Mouse (Mus musculus) brown adipose tissue, adult 24 weeks (tissue): ENCODE data around the gene Acad11. TPM values are rescaled to one million over a fixed set of nuclear protein-coding genes. Genes with fewer than 3 reads are reported as not detected.

Experiments used
- H3K27ac ChIP-seq: fragments of 200-500 bp; replicated peaks from 2 replicates; pipeline ENCODE4 v1.5.1; 2012; ENCODE audit warnings: low read depth, mild to moderate bottlenecking, low read length
- H3K4me1 ChIP-seq: fragments of 200-500 bp; 2 replicates; pipeline ENCODE4 v1.6.1; 2012; ENCODE audit warnings: low read length, mixed read lengths; ENCODE audit not compliant: control insufficient read depth, insufficient read depth, insufficient read length
- H3K4me3 ChIP-seq: fragments of 200-500 bp; 2 replicates; pipeline ENCODE4 v1.5.1; 2012; ENCODE audit warnings: low read depth, mild to moderate bottlenecking, low read length, moderate library complexity; ENCODE audit not compliant: insufficient read depth
- polyA plus RNA-seq: library from polyadenylated mRNA; stranded (reverse); fragments of >200 nt; gene quantifications from 2 replicates; pipeline ENCODE4 v1.2.4, GENCODE M21; 2012; ENCODE audit not compliant: missing spikeins, insufficient read depth, insufficient read length

Acad11 gene
- polyA plus RNA-seq, 1 experiment = 150 TPM

DNA sequence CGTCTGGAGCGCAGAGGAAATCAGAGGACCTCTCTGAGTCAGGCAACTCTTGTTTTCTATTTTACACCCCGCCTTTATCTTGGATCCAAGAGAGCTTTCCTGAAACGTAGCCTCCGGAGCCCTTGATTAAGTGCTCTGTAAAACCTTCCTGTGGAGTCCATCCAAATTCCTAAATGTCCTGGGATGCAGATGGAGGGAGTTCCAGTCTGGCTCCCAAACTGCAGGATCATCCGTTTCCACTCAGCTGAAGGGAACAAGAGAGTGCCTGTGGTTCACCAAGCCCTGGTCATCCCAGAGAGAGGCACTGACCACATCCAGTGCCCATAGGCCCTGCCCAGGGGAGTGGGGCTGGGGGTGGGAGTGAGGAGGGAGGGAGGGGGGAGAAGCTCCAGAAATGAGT lies 39.1 kb downstream of the Acad11 start:
- Histone ChIP-seq H3K4me3 (no peak overlapping the region), H3K4me1 (no peaks in the 10 kb centered on the region), H3K27ac (no peak overlapping the region)

DNA sequence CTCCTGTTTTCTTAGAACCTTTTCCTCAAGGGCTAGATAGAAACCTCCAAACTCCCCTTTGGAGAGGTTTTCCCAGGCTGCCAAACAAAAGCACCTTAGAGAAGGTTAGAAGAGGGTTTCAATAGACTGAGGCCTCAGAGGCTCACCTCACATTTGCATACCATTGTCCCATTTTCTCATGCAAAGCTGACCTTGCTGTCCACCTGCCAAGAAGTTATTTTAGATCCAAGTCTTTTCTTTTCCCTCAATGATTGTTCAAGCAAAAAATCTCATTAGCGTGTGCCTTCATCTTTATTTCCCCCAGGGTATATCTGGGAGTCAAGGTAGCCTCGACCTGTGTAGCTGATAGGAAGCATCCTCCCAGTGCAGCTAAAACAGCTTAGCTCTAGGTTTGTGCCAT lies 39.7 kb downstream of the Acad11 start:
- no peaks in the 10 kb centered on the region for H3K4me1 ChIP-seq
- H3K4me3 ChIP-seq = no peak overlapping the region
- H3K27ac ChIP-seq = no peak overlapping the region

DNA sequence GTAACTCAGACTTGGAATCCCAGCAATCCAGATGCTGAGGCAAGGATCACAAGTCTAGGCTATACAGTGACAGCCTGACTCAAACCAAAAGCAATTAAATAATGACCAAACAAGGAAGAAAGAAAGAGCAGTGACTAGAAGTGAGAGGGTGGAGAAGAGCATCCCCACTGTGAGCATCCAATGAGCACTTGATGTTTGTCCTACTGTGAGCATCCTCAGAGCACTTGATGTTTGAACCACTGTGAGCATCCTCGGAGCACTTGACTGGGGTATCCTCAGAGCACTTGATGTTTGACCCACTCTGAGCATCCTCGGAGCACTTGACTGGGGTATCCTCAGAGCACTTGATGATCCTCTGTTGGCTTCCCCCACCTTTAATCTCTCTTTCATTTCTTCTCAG lies 41.8 kb downstream of the Acad11 start:
- Histone ChIP-seq H3K27ac (no peak overlapping the region), H3K4me3 (no peak overlapping the region), H3K4me1 (no peaks in the 10 kb centered on the region)

DNA sequence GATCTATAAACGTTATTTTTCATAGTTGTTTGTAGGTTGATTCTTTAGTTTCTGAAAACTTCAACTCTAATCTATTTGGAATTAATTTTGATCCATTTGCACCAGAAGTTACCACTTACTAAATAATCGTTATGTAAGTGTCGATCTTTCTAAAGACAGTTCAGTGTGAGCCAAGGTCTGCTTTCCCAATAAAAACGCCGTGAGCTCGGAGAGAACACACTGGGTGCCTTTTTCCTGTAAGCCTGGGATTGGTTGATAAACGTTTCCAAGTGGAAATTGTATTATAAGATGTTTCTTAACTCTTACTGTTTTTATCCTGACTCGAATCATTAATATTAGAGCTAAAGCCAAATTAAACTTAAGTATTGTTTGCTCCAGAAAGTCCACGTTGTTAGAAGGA lies 43.8 kb downstream of the Acad11 start:
- no peak overlapping the region for H3K27ac ChIP-seq
- no peaks in the 10 kb centered on the region for H3K4me1 ChIP-seq
- no peak overlapping the region for H3K4me3 ChIP-seq

DNA sequence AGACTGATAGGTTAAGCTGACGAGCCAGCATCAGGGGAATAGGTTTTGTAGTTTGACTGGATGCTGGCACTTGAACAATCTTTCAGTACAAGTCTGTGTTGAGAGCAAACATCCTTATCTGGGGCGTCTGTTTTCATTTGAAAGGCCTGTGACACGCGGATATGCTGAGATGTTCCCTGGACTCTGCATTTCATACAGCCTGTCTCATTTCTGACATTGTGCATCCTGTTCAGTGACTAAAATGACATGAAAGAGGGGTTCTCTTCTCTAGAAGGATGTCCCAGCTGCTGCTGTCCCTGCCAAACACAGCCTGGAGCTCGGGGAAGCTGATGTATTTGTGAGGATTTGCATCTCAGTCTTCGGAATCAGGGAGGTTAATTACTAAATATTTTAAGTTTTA lies 44.3 kb downstream of the Acad11 start:
- Histone ChIP-seq H3K4me3 (no peak overlapping the region), H3K4me1 (no peaks in the 10 kb centered on the region), H3K27ac (no peak overlapping the region)

DNA sequence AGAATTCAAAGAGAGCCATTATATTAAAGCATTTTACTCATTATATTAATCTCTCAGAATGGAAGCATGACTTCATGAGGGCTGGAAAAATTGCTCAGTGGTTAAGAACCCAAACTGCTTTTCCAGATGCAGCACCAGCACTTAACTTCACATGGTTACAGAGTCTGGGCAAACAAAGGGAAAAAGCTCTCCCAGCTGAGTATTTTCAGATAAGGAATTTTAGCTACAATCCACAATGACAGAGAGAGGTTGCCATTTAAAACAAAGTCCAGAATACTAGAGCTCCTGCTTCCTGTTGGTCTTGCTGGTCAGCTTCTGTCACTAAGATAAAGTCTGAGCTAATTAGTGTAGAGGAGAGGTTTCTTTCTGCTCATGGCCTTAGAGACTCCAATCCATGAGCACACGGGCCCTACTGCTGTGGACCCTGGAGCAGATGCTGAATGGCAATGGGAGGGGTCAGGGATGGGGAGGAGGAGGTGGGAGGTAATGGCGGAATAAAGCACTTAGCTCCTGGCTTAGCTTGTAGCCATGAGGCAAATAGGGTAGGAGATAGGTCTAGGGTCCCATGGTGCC lies 45.5 kb downstream of the Acad11 start:
- Histone ChIP-seq H3K4me1 (no peaks in the 10 kb centered on the region), H3K4me3 (no peak overlapping the region), H3K27ac (no peak overlapping the region)

DNA sequence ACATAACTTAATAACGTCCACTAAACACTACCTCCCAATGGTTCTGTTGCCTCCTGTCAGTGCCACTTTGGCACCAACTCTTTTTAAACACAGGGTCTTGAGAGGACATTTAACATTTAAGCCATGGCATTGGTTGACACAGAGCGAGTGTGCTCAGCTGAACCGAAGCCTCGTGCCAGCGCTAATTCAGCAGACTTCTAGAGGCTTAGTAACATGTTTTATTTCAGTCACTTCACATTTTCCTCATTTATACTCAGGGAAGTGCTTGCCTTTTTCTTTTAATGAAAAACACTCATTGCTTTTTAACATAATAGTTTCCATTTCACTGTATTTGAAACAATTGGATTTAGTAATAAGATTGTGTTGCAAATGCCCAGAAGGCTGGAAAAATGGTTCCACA lies 46.0 kb downstream of the Acad11 start:
- no peak overlapping the region for H3K27ac ChIP-seq

DNA sequence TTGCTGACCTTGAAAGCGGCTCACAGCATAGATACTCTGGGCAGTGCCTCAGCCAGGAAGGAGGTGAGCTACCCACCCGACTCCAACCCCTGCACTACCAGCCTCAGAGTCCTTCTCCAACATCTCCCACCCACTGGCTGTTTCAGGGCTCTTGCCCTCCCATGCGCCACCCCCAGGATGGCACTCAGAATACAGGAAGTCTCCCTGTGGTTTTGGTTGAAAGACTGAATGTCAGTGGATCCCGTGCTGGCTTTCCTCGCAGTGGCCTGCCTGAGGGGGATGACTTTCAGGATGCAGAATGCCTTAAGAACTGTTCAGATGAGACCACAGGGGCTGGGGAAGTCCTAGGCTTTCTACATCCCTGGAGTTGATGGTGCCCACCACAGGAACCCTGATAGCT lies 59.9 kb downstream of the Acad11 start:
- Histone ChIP-seq H3K4me3 (no peak overlapping the region), H3K4me1 (no peaks in the 10 kb centered on the region), H3K27ac (no peak overlapping the region)

More for the DNA sequence above, 46.0 kb downstream of the Acad11 start:
- Histone ChIP-seq H3K4me3 (no peak overlapping the region), H3K4me1 (no peaks in the 10 kb centered on the region)

DNA sequence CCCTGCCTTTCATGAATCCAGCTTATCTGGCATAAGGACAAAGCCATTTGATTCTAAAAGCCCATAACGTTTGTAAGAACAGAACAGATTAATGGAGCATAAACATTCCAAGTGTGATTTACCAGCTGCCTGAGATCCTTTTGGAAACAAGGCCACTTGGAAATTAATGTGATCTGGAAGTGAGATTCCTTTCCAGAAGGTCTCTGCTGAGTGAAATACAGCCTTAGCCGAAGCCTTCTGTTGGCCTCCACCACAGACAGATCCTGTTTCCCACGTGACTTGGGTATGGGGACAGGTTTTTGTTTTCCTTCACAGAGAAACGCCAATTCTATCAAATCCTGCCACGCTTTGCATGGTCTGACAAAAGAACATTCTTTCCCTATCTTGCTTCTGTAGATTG lies 60.4 kb downstream of the Acad11 start:
- H3K4me3 ChIP-seq = no peak overlapping the region
- H3K4me1 ChIP-seq = no peaks in the 10 kb centered on the region
- no peak overlapping the region for H3K27ac ChIP-seq

DNA sequence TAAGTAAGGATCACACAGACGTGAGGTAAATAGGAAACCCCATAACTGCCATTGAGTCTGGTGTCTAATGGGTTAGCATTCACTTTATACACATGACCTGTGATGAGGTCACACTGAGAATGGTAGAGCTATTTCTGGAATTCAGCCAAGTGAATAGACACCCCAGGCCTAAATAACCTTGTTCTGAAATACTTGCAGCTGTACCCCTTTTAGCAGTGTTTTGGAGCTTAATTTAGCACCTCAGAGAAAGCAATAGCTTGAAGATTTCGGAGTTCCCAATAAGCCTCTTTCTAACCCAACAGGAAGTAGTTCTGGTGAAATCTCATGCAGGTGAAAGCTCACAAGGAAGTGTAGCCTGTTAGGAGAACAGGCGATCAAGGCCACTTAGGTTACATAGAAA lies 63.7 kb downstream of the Acad11 start, which contains the start of gene Ackr4:
Ackr4 (minus strand) TSS at position 101 of the 400 bp plus-strand sequence.
- Histone ChIP-seq H3K4me1 (0 out of 2 replicates have a peak, but pooled peaks cover 2% of the 10 kb centered on the region), H3K4me3 (no peak within 1 kb of the TSS), H3K27ac (no peak within 1 kb of the TSS)

DNA sequence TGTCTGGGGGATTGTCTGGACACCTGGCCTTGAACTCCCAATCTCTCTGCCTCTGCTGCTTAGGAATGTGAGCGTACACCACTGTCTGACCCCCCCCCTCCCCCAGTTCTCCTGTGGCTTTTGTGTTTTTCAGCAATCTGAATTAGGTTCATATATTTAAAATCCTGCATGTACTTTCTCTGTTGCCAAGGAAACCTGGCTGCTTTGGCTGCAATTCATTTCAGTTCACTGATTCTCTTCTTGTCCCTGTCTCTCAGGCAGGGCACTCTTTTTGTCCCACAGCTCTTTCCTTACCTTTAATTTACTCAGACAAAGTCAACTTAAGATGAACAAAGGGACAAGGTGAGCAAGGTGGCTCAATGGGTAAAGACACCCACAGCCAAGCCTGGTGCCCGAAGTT lies 64.9 kb downstream of the Acad11 start:
- Histone ChIP-seq H3K4me1 (peaks cover 6% of the 10 kb centered on the region), H3K4me3 (no peak overlapping the region), H3K27ac (no peak overlapping the region)

DNA sequence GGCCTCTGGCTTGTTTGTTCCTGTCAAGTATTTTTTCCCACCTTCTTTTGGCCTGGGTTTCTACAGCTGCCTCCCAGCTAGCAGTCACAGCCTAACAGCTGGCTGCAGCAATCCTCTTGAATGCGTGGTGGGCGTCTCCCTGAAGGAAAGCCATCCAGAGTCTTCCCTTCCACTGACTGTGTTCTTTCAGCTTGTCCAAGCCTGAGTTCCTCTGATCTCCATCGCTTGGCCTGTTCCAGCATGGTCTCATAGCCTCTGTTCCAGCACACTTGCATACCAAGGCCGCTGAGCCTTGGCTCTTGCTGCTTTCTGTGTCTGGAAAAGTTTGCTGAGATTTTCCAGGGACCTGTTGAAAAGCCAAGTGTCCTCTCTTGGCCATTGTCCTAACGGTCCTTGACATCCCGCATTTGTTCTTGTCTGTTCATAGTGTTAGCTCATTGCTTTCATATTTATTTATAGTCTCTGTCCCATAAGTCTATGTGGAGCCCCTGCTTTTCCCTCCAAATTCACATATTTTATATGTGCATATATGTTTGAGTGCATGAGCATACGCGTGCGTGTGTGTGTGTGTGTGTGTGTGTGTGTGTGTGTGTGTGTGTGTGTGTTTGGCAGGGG lies 67.1 kb downstream of the Acad11 start:
- Histone ChIP-seq H3K27ac (peak overlapping the region; percentile 36; the same call in 1 of the 2 replicates), H3K4me3 (no peak overlapping the region), H3K4me1 (peaks cover 6% of the 10 kb centered on the region)

DNA sequence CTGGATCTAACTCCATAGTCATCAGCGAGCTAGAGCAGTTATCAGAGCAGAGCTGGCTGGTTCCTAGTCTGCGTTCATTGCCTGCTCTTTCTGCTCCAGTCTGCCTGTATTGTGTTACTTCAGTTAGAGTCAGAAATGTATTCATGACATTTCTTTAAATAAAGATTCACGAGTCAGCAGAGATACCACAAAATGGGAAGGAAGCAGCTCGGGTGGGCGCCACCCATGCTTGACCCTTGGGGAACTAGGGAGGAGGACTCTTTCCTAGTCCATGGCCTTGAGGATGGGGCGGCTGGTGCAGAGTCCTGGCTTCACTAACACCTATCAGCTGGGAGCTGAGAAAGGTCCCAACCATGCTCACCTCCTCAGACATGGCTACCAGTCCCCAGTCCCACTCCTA lies 77.2 kb downstream of the Acad11 start:
- Histone ChIP-seq H3K4me3 (no peak overlapping the region), H3K4me1 (no peaks in the 10 kb centered on the region), H3K27ac (no peak overlapping the region)

DNA sequence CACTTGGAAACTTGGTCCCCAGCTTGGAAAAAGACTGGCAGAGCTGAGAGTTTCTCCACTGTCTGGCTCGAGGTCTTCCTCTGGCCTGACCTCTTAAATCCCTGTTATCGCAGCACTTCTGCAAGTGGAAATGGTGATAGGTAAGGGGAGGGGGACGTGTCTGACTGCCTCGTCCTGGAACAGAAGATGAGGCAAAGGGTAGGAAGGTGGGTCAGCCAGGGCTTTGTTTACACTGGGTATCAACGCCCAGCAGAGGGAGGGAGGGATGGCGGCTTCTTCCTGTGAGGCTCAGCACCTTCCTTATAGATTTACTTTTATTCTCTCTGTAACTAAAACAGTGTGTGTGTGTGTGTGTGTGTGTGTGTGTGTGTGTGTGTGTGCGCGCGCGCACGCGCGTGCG lies 79.6 kb downstream of the Acad11 start:
- no peak overlapping the region for H3K4me3 ChIP-seq
- H3K4me1 ChIP-seq = no peaks in the 10 kb centered on the region
- no peak overlapping the region for H3K27ac ChIP-seq

DNA sequence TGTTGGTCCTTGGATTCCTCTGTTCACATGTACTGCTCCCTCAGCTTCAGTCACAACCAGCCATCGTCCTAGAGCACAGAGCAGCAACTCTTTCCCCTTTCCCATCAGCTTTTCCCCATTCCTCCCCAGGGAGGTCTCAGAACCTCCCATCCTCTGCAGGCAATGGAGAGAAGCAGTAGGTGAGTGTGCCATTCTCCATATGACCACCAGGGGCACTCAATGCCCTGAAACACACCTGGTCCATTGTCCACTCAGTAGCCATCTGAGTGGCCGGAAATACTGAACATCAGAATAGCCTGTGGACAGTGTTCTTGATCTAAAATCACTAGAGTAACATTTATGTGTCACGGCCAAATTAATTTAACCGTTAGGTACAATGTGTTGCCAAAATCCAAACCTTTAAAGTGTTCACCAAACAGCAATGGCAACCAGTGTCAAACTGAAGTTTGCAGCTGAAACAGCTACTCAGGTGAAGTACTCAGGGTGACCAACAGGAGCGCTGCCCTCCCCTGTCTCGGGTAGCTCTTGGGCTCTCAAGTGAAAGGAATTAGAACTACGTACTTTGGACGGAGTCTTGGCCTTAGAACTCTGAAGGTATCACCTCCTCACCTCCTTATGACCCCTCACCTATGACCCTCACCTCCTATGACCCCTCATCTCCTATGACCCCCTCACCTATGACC lies 81.3 kb downstream of the Acad11 start:
- Histone ChIP-seq H3K27ac (no peak overlapping the region), H3K4me3 (no peak overlapping the region), H3K4me1 (no peaks in the 10 kb centered on the region)

DNA sequence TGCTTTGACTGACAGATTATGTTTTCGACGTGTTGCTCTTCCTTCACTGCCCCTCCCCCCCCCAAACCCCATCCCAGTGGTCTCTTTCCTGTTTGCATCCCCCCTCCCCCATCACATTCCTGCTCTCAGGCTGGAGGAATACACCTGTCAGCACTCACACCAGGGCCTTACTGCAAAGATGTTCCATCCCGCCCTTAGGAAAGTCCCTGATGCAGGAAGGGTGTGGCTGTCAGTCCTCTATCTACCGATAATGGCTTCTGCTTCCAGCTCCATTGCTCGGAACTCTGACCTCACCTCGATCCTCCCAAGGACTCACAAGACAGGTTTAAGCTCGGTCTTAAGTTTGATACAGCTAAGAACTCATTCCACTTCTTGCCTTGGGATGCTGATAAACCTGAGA lies 83.5 kb downstream of the Acad11 start:
- Histone ChIP-seq H3K4me1 (no peaks in the 10 kb centered on the region), H3K4me3 (no peak overlapping the region), H3K27ac (no peak overlapping the region)
